Mouse (Mus musculus): ENCODE data around the gene Tcp11l2.

DNA sequence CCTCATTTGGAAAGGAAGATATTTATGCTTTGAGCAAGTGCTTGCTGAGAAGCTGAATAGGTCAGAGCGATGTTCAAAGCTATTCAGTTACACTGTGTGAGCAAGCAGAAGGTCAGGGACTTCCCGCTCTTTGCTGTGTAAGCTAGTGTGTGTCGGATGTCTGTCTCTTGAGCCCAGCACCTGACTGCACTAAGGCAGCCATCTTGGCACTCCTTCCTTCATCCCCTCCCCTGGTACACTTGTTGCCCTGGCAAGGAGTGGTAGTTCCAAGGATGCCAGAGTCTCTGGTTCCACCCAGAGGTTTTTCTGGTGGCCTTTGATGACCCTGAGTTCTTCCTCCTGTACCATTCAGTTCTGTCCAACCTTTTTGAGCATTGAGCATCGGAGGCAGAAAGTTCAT, 16.4 kb upstream of the Tcp11l2 start:
- TF ChIP-seq CTCF (IDR thresholded peaks at IDR 0.05; ENCODE audit: borderline replicate concordance, control insufficient read depth, extremely low read depth, insufficient read depth, low read length, poor library complexity) (no peak), POLR2A (IDR thresholded peaks at IDR 0.05; ENCODE audit: control insufficient read depth, extremely low read depth, insufficient read depth, low read length, poor library complexity) (no peak)
